ENCODE assay signal across 22 mouse cellular contexts in genomic region chr11:111913891-111914290, GRCm38 (mm10).
DNase-seq lines count a peak whose midpoint lies in the region; ATAC-seq lines count a peak whose summit lies in the region.
"Had no signal": no experiment of that assay in that cellular context is flagged by ENCODE, and none has a peak within 500 bp of the region (broad histone marks: within the 10 kb centered on the region; RNA-seq: fewer than 3 reads in every experiment).

No protein-coding gene starts in this region.

- no peaks in the 10 kb centered on the region for H3K27me3 ChIP-seq in limb, embryonic 13.5 days
- H3K27me3 ChIP-seq in limb, embryonic 10.5 days (ENCODE audit: low read depth, poor library complexity, severe bottlenecking): no peaks in the 10 kb centered on the region
- H3K27me3 ChIP-seq: CH12.LX; liver, embryonic 13.5 days had no signal

- no peak overlapping the region for H3K9ac ChIP-seq in limb, embryonic 13.5 days
- H3K9ac ChIP-seq: liver, embryonic 13.5 days; lung, embryonic 14.5 days had no signal

- ATAC-seq in limb, embryonic 13.5 days (ENCODE audit: low FRiP score, low read depth): no peak
- ATAC-seq: forebrain, embryonic 16.5 days had no signal

- no peaks in the 10 kb centered on the region for H3K4me1 ChIP-seq in limb, embryonic 13.5 days
- no peaks in the 10 kb centered on the region for H3K4me1 ChIP-seq in limb, embryonic 10.5 days
- H3K4me1 ChIP-seq: hindbrain, embryonic 10.5 days; liver, embryonic 13.5 days had no signal

- 58% methylated on average over 8 of the region's 8 CpGs for WGBS in limb, embryonic 13.5 days
- 90% methylated on average over 8 of the region's 8 CpGs for WGBS in limb, embryonic 10.5 days

- H3K9me3 ChIP-seq in limb, embryonic 13.5 days: no peaks in the 10 kb centered on the region
- no peaks in the 10 kb centered on the region for H3K9me3 ChIP-seq in limb, embryonic 10.5 days (replicated peaks)
- H3K9me3 ChIP-seq: hindbrain, embryonic 10.5 days; liver, embryonic 13.5 days had no signal

- H3K36me3 ChIP-seq in limb, embryonic 13.5 days: no peaks in the 10 kb centered on the region
- H3K36me3 ChIP-seq in limb, embryonic 10.5 days: no peaks in the 10 kb centered on the region
- H3K36me3 ChIP-seq: hindbrain, embryonic 10.5 days; liver, embryonic 13.5 days had no signal

- H3K4me3 ChIP-seq in limb, embryonic 13.5 days: no peak overlapping the region
- H3K4me3 ChIP-seq in limb, embryonic 10.5 days: no peak overlapping the region
- H3K4me3 ChIP-seq: erythroblast, embryonic 14.5 days; heart, adult 2 months; hindbrain, embryonic 10.5 days; liver, embryonic 13.5 days had no signal

- H3K27ac ChIP-seq in limb, embryonic 13.5 days: peak overlapping the region; percentile 71; the same call in 1 of the 2 replicates
- H3K27ac ChIP-seq in limb, embryonic 10.5 days: no peak overlapping the region
- H3K27ac ChIP-seq: heart, adult 2 months; hindbrain, embryonic 10.5 days; liver, embryonic 13.5 days had no signal

- DNase-seq in limb, embryonic 10.5 days (ENCODE audit: low spot score): no peak
- peak; percentile 6 to 76 for DNase-seq in frontal cortex, postnatal 36 days (ENCODE audit: low spot score in 2 of 2)
- DNase-seq in left cerebral cortex, postnatal 36 days (ENCODE audit: low spot score in 2 of 2): peak; percentile 15 to 22
- DNase-seq in right cerebral cortex, postnatal 36 days (ENCODE audit: low spot score in 2 of 2): peak; percentile 14 to 29
- no peak for DNase-seq in spleen, adult 18-20 months
- no peak for DNase-seq in ovary, adult 18-20 months (ENCODE audit: low spot score)
- DNase-seq in gastrocnemius, postnatal 25 days: no peak
- DNase-seq: adrenal gland, postnatal 36 days; cerebellum, adult 18-20 months; cerebellum, postnatal 25 days; heart, adult 2 months; kidney, adult 18-20 months; kidney, postnatal 14 days; liver, embryonic 13.5 days; lung, embryonic 14.5 days; lung, postnatal 4 days; thymus, postnatal 36 days had no signal

- no peak overlapping the region for H3K4me2 ChIP-seq in limb, embryonic 13.5 days (replicated peaks)
- H3K4me2 ChIP-seq: liver, embryonic 13.5 days; lung, embryonic 14.5 days had no signal

- intact Hi-C loops in left cerebral cortex, postnatal 36 days (cut with DNase I): no loop called here

Comparison
In these comparisons a context has a peak if more than half of its experiments do, and no peak if none do; other contexts are left out.
1. DNase-seq: peak in frontal cortex, postnatal 36 days (2 of 2), left cerebral cortex, postnatal 36 days (2 of 2) and right cerebral cortex, postnatal 36 days (2 of 2); none in limb, embryonic 10.5 days (single experiment), spleen, adult 18-20 months (0 of 2), ovary, adult 18-20 months (single experiment) and gastrocnemius, postnatal 25 days (single experiment).